Mouse (Mus musculus) thymus, postnatal 0 days (tissue): ENCODE measurements around the gene Apc2. TPM values are rescaled to one million over a fixed set of nuclear protein-coding genes. Genes with fewer than 3 reads are reported as not detected.
"Not testable (repeated sequence)": the region's sequence is repeated elsewhere in the genome, so short reads cannot be mapped to it uniquely, and the experiment has no call there.

ENCODE experiments used
- DNase-seq: peaks from one replicate; pipeline ENCODE4 v3.0.0-alpha.2; 2015; ENCODE audit warnings: low spot score
- polyA plus RNA-seq: library from polyadenylated mRNA; unstranded; fragments of >200 nt; fragmentation: Nextera tagmentation; extraction: Ambion mirVana; gene quantifications from 2 replicates; pipeline ENCODE4 v1.2.1, GENCODE M21; 2015

The Apc2 gene
- polyA plus RNA-seq, 1 experiment from 2014 or later, result 0.10 TPM

GRCm38 (mm10) chr10:80341491-80342304, 45.9 kb downstream of the Apc2 start:
- DNase-seq, result no peak

GRCm38 (mm10) chr10:80342305-80342748, 46.5 kb downstream of the Apc2 start:
- no peak for DNase-seq

- peak; percentile 46 for DNase-seq
These were observed 47.1 kb downstream of the Apc2 start for GRCm38 (mm10) chr10:80342749-80343424.

GRCm38 (mm10) chr10:80343425-80343895, 47.7 kb downstream of the Apc2 start:
- no peak for DNase-seq

GRCm38 (mm10) chr10:80344131-80344661, 48.4 kb downstream of the Apc2 start:
- DNase-seq, result no peak

GRCm38 (mm10) chr10:80345122-80345521, 49.3 kb downstream of the Apc2 start:
- no peak for DNase-seq

- not testable (repeated sequence) for DNase-seq
These were observed 50.2 kb downstream of the Apc2 start for GRCm38 (mm10) chr10:80345929-80346328.

- no peak for DNase-seq
These were observed 51.8 kb downstream of the Apc2 start for GRCm38 (mm10) chr10:80347514-80347967.

- DNase-seq, result peak; percentile 80
These were observed 52.5 kb downstream of the Apc2 start, which contains the start of gene Adamtsl5 for GRCm38 (mm10) chr10:80348244-80348781. Adamtsl5 (minus strand) TSS chr10:80348412.

GRCm38 (mm10) chr10:80348981-80349380, 53.2 kb downstream of the Apc2 start:
- no peak for DNase-seq

- peak; percentile 86 for DNase-seq
These were observed 54.5 kb downstream of the Apc2 start for GRCm38 (mm10) chr10:80350292-80350691.

GRCm38 (mm10) chr10:80351896-80352295, 56.1 kb downstream of the Apc2 start:
- no peak for DNase-seq

- no peak for DNase-seq
These were observed 57.0 kb downstream of the Apc2 start for GRCm38 (mm10) chr10:80352727-80353126.

- no peak for DNase-seq
These were observed 59.7 kb downstream of the Apc2 start for GRCm38 (mm10) chr10:80355431-80355830.

GRCm38 (mm10) chr10:80356001-80356682, 60.4 kb downstream of the Apc2 start, which contains the start of gene Plk5:
Plk5 (plus strand) TSS chr10:80356459.
- DNase-seq, result no peak

- no peak for DNase-seq
These were observed 61.0 kb downstream of the Apc2 start for GRCm38 (mm10) chr10:80356737-80357136.

- no peak for DNase-seq
These were observed 61.6 kb downstream of the Apc2 start for GRCm38 (mm10) chr10:80357336-80357735.

GRCm38 (mm10) chr10:80357994-80358639, 62.3 kb downstream of the Apc2 start:
- DNase-seq, result no peak

GRCm38 (mm10) chr10:80363734-80364133, 68.0 kb downstream of the Apc2 start:
- no peak for DNase-seq

GRCm38 (mm10) chr10:80365736-80366135, 70.0 kb downstream of the Apc2 start:
- DNase-seq, result no peak
